Mouse (Mus musculus): Measurements from ENCODE around the gene Ggact.

DNA sequence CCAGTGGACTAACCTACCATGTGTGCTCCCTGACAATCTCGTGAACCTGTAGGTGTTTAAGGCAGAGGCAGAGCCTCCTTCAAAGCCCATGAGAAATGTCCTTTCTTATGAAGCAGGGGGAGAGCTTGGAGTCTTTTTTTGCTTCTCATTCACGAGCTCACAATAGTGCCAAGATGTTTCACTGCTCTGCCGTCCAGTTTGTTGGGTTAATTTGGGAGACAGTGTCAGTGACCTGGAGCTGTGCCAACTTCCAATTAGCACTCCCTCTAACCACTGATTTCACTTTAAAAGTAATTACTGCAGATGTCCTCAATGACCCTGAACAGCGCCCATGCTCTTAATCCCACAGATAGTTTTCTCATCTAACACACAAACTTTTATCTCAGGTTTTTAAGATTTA lies 50.9 kb downstream of the Ggact start:
- TF ChIP-seq CTCF (IDR thresholded peaks at IDR 0.05; ENCODE audit: control insufficient read depth, insufficient read depth, insufficient read length) (no peak), FOSL1 (IDR thresholded peaks at IDR 0.05; ENCODE audit: insufficient read depth, low read length, poor library complexity, severe bottlenecking) (no peak), MAX (IDR thresholded peaks at IDR 0.05) (no peak), MYOG (IDR thresholded peaks at IDR 0.05; ENCODE audit: control insufficient read depth, extremely low read depth, insufficient read length) (no peak), MYOD1 (IDR thresholded peaks at IDR 0.05; ENCODE audit: control insufficient read depth, insufficient read length, low read depth) (no peak)
